Mouse (Mus musculus) urinary bladder, postnatal 10 days (tissue): Measurements from ENCODE around the gene Crtac1.

Experiments
- DNase-seq: peaks from one replicate; pipeline ENCODE4 v3.0.0; 2022; ENCODE audit warnings: low spot score

Crtac1 gene

DNA sequence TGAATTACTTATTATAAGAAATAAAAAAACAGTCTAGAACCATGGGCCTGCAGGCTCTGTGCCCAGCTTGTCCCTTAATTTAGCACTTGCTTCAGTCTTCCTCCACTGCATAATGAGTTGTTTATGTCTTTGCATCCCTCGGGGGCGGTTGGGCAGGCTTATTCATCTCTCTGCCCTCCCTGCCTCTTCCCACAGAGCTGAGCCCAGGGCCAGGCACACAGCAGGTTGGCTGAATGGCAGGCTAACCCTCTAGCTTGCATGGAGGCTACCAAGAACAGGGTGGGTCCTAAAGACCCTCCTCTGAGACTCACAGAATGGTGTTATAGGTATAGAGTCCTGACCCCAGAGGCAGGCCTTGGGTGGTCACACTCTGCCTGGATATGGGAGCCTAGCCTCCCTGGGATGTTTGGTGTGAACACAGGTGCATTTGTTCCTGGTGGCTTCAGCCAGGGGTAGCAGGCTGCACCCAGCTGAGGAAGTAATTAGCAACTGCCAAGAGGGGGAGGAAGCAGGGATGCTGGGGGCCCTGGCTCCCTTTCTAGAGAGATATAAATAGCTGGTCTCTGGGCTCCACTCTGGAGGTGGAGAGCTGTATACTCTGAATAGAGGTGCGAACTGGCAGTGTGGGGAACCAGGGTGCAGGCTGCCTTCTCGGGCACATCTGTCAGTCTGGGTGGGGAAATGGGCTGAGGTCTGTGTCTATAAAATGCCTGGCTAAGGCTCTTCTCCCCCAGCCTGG lies 193.8 kb downstream of the Crtac1 start:
- DNase-seq: no peak
